Mouse (Mus musculus) hindbrain, embryonic 16.5 days (tissue): ENCODE results near the gene Spi1. TPM values are rescaled to one million over a fixed set of nuclear protein-coding genes. Genes with fewer than 3 reads are reported as not detected.

Source experiments
- ATAC-seq: fragments of 200-750 bp; cut with Nextera tagmentation; 2 replicates; pipeline ENCODE4 v1.8.0; 2017; ENCODE audit warnings: moderate TSS enrichment, moderate library complexity
- H3K27ac ChIP-seq: fragments of 300-500 bp; sonication (generic); 2 replicates; pipeline ENCODE4 v1.5.1; 2014; ENCODE audit warnings: low read depth, mild to moderate bottlenecking, control low read depth, low read length, moderate library complexity
- H3K27me3 ChIP-seq: fragments of 300-500 bp; sonication (generic); replicated peaks from 2 replicates; pipeline ENCODE4 v1.6.1; 2014; ENCODE audit warnings: low read length; ENCODE audit not compliant: control insufficient read depth, insufficient read depth
- H3K36me3 ChIP-seq: fragments of 300-500 bp; sonication (generic); 2 replicates; pipeline ENCODE4 v1.6.1; 2014; ENCODE audit warnings: mild to moderate bottlenecking, low read length, moderate library complexity, mixed read lengths; ENCODE audit not compliant: control insufficient read depth, insufficient read depth
- H3K4me1 ChIP-seq: fragments of 300-500 bp; sonication (generic); 2 replicates; pipeline ENCODE4 v1.6.1; 2014; ENCODE audit warnings: low read depth, low read length; ENCODE audit not compliant: control insufficient read depth, insufficient read depth
- H3K4me2 ChIP-seq: fragments of 300-500 bp; sonication (generic); 2 replicates; pipeline ENCODE4 v1.6.1; 2014; ENCODE audit warnings: mild to moderate bottlenecking, low read length, control low read depth, moderate library complexity
- H3K4me3 ChIP-seq: fragments of 300-500 bp; sonication (generic); 2 replicates; pipeline ENCODE4 v1.5.1; 2014; ENCODE audit warnings: mild to moderate bottlenecking, low read length, control low read depth, moderate library complexity
- H3K9ac ChIP-seq: fragments of 300-500 bp; sonication (generic); 2 replicates; pipeline ENCODE4 v1.6.1; 2014; ENCODE audit warnings: low read depth, mild to moderate bottlenecking, control low read depth, low read length, moderate library complexity
- H3K9me3 ChIP-seq: fragments of 300-500 bp; sonication (generic); 2 replicates; pipeline ENCODE4 v1.6.1; 2014; ENCODE audit warnings: mild to moderate bottlenecking, low read length, moderate library complexity; ENCODE audit not compliant: control insufficient read depth
- WGBS: fragments of 180-500 bp; shearing (Covaris S2); extraction: QIAGEN DNeasy Blood & Tissue Kit; methylation state at CpG from one replicate; pipeline ENCODE4 v1.1.7; 2014; 5-methylcytosine and 5-hydroxymethylcytosine counted together
- polyA plus RNA-seq: library from polyadenylated mRNA; unstranded; fragments of >200 nt; fragmentation: Nextera tagmentation; extraction: Ambion mirVana; gene quantifications from 2 replicates; pipeline ENCODE4 v1.2.1, GENCODE M21; 2015

Spi1 gene
- polyA plus RNA-seq, 1 experiment from 2014 or later: 4.2 TPM

GRCm38 (mm10) chr2:91052752-91053151 lies 29.4 kb upstream of the Spi1 start:
- Histone ChIP-seq H3K4me3 (no peak overlapping the region), H3K4me1 (peaks cover 11% of the 10 kb centered on the region), H3K36me3 (peaks cover 20% of the 10 kb centered on the region), H3K9ac (no peak overlapping the region), H3K4me2 (peak overlapping the region; percentile 61), H3K27me3 (no peaks in the 10 kb centered on the region), H3K27ac (no peak overlapping the region), H3K9me3 (no peaks in the 10 kb centered on the region)
- 56% methylated on average over 2 of the region's 2 CpGs for WGBS
- no peak for ATAC-seq

GRCm38 (mm10) chr2:91053181-91053933 lies 28.8 kb upstream of the Spi1 start:
- WGBS: 0% methylated on average over 6 of the region's 6 CpGs
- H3K9ac ChIP-seq: peak overlapping the region; percentile 53
- ATAC-seq: peak; percentile 69
- H3K9me3 ChIP-seq: no peaks in the 10 kb centered on the region
- H3K4me3 ChIP-seq: peak overlapping the region; percentile 68
- peaks cover 25% of the 10 kb centered on the region for H3K36me3 ChIP-seq
- no peak overlapping the region for H3K27ac ChIP-seq
- no peaks in the 10 kb centered on the region for H3K27me3 ChIP-seq
- peaks cover 11% of the 10 kb centered on the region for H3K4me1 ChIP-seq
- peak overlapping the region; percentile 61 for H3K4me2 ChIP-seq

- Histone ChIP-seq H3K27ac (peak within 1 kb of the TSS; percentile 94), H3K4me3 (peak within 1 kb of the TSS; percentile 68), H3K4me2 (peak within 1 kb of the TSS; percentile 96), H3K9me3 (no peaks in the 10 kb centered on the region), H3K4me1 (peaks cover 11% of the 10 kb centered on the region), H3K9ac (peak within 1 kb of the TSS; percentile 80), H3K27me3 (no peaks in the 10 kb centered on the region), H3K36me3 (peaks cover 29% of the 10 kb centered on the region)
- peak; percentile 99 for ATAC-seq
- under 1% methylated on average over 40 of the region's 40 CpGs for WGBS
These were observed 28.2 kb upstream of the Spi1 start, which contains the start of gene Psmc3 for GRCm38 (mm10) chr2:91053934-91054382. Psmc3 (plus strand) TSS chr2:91054009.

- Histone ChIP-seq H3K4me3 (no peak overlapping the region), H3K27me3 (no peaks in the 10 kb centered on the region), H3K9ac (no peak overlapping the region), H3K27ac (no peak overlapping the region), H3K36me3 (peaks cover 51% of the 10 kb centered on the region), H3K9me3 (no peaks in the 10 kb centered on the region), H3K4me2 (no peak overlapping the region), H3K4me1 (peaks cover 9% of the 10 kb centered on the region)
- ATAC-seq: no peak
- 84% methylated on average over 5 of the region's 5 CpGs for WGBS
These were observed 23.8 kb upstream of the Spi1 start for GRCm38 (mm10) chr2:91058435-91058834.

DNA sequence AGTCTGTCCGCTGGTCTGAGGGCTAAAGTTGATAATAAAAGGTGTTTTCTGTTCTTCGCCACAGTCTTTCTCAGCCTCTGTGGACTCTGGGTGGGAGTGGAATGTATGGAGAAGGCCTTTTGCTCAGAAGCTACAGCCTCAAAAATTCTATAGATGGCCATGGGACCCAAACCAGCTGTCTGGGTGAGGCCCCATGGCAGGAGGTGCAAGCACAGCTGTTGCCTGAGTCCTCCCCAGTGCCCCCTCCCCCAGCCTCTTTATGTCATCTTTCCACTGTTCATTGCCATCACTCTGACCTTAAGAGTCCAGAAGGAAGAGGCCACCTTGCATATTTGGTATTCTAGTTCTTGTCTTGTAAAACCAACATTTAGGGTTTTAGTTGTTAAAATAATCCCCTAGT lies 22.8 kb upstream of the Spi1 start:
- Histone ChIP-seq H3K4me2 (no peak overlapping the region), H3K4me1 (peaks cover 9% of the 10 kb centered on the region), H3K9me3 (no peaks in the 10 kb centered on the region), H3K4me3 (no peak overlapping the region), H3K9ac (no peak overlapping the region), H3K27me3 (no peaks in the 10 kb centered on the region), H3K36me3 (peaks cover 57% of the 10 kb centered on the region), H3K27ac (no peak overlapping the region)
- WGBS: 96% methylated on average over 2 of the region's 2 CpGs
- no peak for ATAC-seq

- no peak overlapping the region for H3K9ac ChIP-seq
- ATAC-seq: peak; percentile 38; the same call in 1 of the 2 replicates
- H3K4me1 ChIP-seq: no peaks in the 10 kb centered on the region
- H3K27ac ChIP-seq: no peak overlapping the region
- H3K4me2 ChIP-seq: no peak overlapping the region
- WGBS: 81% methylated on average over 10 of the region's 10 CpGs
- peaks cover 57% of the 10 kb centered on the region for H3K36me3 ChIP-seq
- H3K9me3 ChIP-seq: no peaks in the 10 kb centered on the region
- H3K4me3 ChIP-seq: no peak overlapping the region
- no peaks in the 10 kb centered on the region for H3K27me3 ChIP-seq
These were observed 21.4 kb upstream of the Spi1 start for GRCm38 (mm10) chr2:91060544-91061355.

GRCm38 (mm10) chr2:91061849-91062481 lies 20.2 kb upstream of the Spi1 start:
- ATAC-seq: no peak
- no peaks in the 10 kb centered on the region for H3K27me3 ChIP-seq
- WGBS: 76% methylated on average over 6 of the region's 6 CpGs
- H3K27ac ChIP-seq: peak overlapping the region; percentile 40
- H3K9me3 ChIP-seq: no peaks in the 10 kb centered on the region
- H3K4me2 ChIP-seq: no peak overlapping the region
- H3K4me3 ChIP-seq: no peak overlapping the region
- H3K9ac ChIP-seq: no peak overlapping the region
- H3K4me1 ChIP-seq: no peaks in the 10 kb centered on the region
- peaks cover 47% of the 10 kb centered on the region for H3K36me3 ChIP-seq

DNA sequence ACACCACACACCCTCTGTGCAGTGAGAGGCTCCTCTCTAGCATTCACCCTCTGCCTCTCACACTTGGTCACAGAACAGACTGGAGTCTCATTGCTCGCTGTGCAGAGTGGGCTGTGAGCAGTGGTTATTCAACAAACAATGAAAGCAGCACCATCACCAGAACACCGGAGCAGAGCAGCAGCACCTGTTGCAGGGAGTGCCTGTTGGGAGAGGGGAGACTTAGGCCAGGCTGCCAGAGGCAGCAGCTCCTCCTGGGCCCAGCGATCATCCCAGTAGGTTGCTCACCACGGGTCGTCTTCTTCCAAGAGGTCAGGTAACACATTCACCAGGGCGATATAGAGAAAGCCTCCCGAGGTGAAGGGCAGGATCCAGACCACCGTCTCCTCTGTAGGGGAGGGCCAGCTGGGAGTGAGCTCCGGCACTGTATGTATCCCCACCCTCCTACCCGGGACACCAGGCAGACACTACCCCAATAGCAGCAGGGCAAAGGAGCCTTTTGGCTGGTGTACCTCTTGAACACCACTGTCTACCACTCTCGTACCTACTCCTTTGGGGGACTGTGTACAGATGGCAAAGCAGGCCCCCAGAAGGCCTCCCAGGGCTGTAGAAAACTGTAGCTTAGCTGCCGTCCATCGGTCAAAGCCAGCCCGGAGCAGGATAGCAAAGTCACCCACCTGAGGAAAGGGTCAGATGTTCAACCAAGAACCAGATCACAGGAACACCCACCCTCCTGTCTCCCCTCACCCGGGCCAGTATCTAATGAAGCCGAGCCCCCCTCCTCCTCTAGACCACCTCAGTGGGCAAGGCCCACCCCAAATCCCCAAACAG lies 19.2 kb upstream of the Spi1 start:
- no peak overlapping the region for H3K27ac ChIP-seq
- H3K27me3 ChIP-seq: no peaks in the 10 kb centered on the region
- no peaks in the 10 kb centered on the region for H3K9me3 ChIP-seq
- no peak overlapping the region for H3K9ac ChIP-seq
- WGBS: 92% methylated on average over 16 of the region's 16 CpGs
- H3K4me2 ChIP-seq: no peak overlapping the region
- H3K4me1 ChIP-seq: no peaks in the 10 kb centered on the region
- no peak overlapping the region for H3K4me3 ChIP-seq
- H3K36me3 ChIP-seq: peaks cover 37% of the 10 kb centered on the region
- ATAC-seq: no peak; the same call in 1 of the 2 replicates
